Mouse (Mus musculus): ENCODE results near the gene Mpst.

- TF ChIP-seq POLR2A (IDR thresholded peaks at IDR 0.05; ENCODE audit: borderline replicate concordance, insufficient read depth, low read length) (no peak), CTCF (IDR thresholded peaks at IDR 0.05; ENCODE audit: borderline replicate concordance, insufficient read depth, low read depth, low read length) (no peak)
These were observed 40.9 kb downstream of the Mpst start for GRCm38 (mm10) chr15:78447121-78447520.

All from cerebellum, adult 2 months (tissue).